Mouse (Mus musculus): ENCODE measurements around the gene Oxsr1.

DNA sequence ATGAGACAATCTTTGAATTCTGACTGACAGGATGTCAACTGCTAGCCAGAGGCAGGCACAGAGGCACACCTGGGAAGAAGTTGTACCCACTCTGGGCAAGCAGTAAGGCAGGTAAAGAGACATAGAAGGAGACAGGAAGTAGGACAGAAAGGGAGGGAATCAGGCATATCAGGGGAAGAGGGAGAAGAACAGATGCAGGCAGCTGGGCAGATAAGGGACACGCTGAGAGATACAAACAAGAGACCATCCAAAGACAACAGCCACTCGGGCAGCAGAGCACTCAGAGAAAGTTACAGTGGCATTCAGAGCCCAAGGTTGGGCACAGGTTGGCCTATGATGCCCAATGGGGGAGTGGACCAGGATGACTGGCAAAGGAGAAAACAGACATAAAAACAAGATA is 91.4 kb downstream of the Oxsr1 start:
- TF ChIP-seq POLR2A (IDR thresholded peaks at IDR 0.05; ENCODE audit: extremely low read depth, insufficient read depth, low read length), result no peak
- no peak for TF ChIP-seq CTCF (IDR thresholded peaks at IDR 0.05; ENCODE audit: low read depth, low read length)
